Mouse (Mus musculus) hindbrain, embryonic 14.5 days (tissue): Measurements from ENCODE around the gene Gm9945. TPM values are rescaled to one million over a fixed set of nuclear protein-coding genes. Genes with fewer than 3 reads are reported as not detected.

Experiments
- ATAC-seq: fragments of 200-750 bp; cut with Nextera tagmentation; 2 replicates; pipeline ENCODE4 v1.8.0; 2017; ENCODE audit warnings: moderate number of reproducible peaks, mild to moderate bottlenecking, moderate TSS enrichment, moderate library complexity; ENCODE audit not compliant: low FRiP score
- DNase-seq: peaks from one replicate; pipeline ENCODE4 v3.0.0-alpha.2; 2015; ENCODE audit warnings: low spot score
- H3K27ac ChIP-seq: fragments of 300-500 bp; sonication (generic); 2 replicates; pipeline ENCODE4 v1.5.1; 2014; ENCODE audit warnings: mild to moderate bottlenecking, moderate library complexity
- H3K27me3 ChIP-seq: fragments of 300-500 bp; sonication (generic); 2 replicates; pipeline ENCODE4 v1.6.1; 2014; ENCODE audit warnings: mild to moderate bottlenecking, low read length, mixed read lengths; ENCODE audit not compliant: control insufficient read depth, insufficient read depth
- H3K36me3 ChIP-seq: fragments of 300-500 bp; sonication (generic); replicated peaks from 2 replicates; pipeline ENCODE4 v1.6.1; 2014; ENCODE audit not compliant: control insufficient read depth, insufficient read depth
- H3K4me1 ChIP-seq: fragments of 300-500 bp; sonication (generic); replicated peaks from 2 replicates; pipeline ENCODE4 v1.6.1; 2014; ENCODE audit warnings: antibody characterized with exemption, low read length, mixed read lengths; ENCODE audit not compliant: control insufficient read depth, insufficient read depth
- H3K4me2 ChIP-seq: fragments of 300-500 bp; sonication (generic); replicated peaks from 2 replicates; pipeline ENCODE4 v1.6.1; 2014; ENCODE audit warnings: mild to moderate bottlenecking, moderate library complexity
- H3K4me3 ChIP-seq: fragments of 300-500 bp; sonication (generic); replicated peaks from 2 replicates; pipeline ENCODE4 v1.5.1; 2014; ENCODE audit warnings: mild to moderate bottlenecking, low read length
- H3K9ac ChIP-seq: fragments of 300-500 bp; sonication (generic); 2 replicates; pipeline ENCODE4 v1.6.1; 2014
- H3K9me3 ChIP-seq: fragments of 300-500 bp; sonication (generic); 2 replicates; pipeline ENCODE4 v1.6.1; 2016; ENCODE audit warnings: low read length; ENCODE audit not compliant: control insufficient read depth
- WGBS: fragments of 180-500 bp; shearing (Covaris S2); extraction: QIAGEN DNeasy Blood & Tissue Kit; methylation state at CpG from one replicate; pipeline ENCODE4 v1.1.7; 2014; 5-methylcytosine and 5-hydroxymethylcytosine counted together
- polyA plus RNA-seq: library from polyadenylated mRNA; unstranded; fragments of >200 nt; fragmentation: Nextera tagmentation; extraction: Ambion mirVana; gene quantifications from 2 replicates; pipeline ENCODE4 v1.2.1, GENCODE M21; 2014

Gm9945 gene
- polyA plus RNA-seq, 1 experiment from 2014 or later, result 0.36 TPM

DNA sequence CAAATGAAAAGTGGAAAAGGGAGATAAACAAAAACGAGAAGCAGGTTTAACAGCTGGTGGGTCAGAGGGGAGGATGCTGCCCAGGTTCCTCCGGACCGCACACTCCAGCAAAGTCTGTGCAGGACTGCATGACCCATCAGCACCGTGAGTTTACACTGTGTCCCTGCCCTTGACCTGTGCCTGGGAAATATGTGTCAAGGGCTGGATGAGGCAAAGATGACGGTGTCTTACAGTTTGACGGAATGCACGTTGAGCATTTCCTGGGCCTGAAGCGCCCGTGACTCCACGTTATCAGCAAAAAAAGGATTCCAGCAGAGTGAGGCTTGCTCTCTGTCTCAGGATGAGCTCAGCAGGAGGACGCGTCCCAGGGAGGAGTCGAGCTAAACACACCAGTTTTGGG lies 34.4 kb upstream of the Gm9945 start:
- H3K27me3 ChIP-seq, result no peaks in the 10 kb centered on the region
- no peaks in the 10 kb centered on the region for H3K36me3 ChIP-seq
- no peak overlapping the region for H3K4me3 ChIP-seq
- no peak overlapping the region for H3K4me2 ChIP-seq
- H3K9ac ChIP-seq, result no peak overlapping the region
- no peak overlapping the region for H3K27ac ChIP-seq
- DNase-seq (no peak), ATAC-seq (no peak)
- 59% methylated on average over 13 of the region's 13 CpGs for WGBS
- no peaks in the 10 kb centered on the region for H3K4me1 ChIP-seq
- no peaks in the 10 kb centered on the region for H3K9me3 ChIP-seq

DNA sequence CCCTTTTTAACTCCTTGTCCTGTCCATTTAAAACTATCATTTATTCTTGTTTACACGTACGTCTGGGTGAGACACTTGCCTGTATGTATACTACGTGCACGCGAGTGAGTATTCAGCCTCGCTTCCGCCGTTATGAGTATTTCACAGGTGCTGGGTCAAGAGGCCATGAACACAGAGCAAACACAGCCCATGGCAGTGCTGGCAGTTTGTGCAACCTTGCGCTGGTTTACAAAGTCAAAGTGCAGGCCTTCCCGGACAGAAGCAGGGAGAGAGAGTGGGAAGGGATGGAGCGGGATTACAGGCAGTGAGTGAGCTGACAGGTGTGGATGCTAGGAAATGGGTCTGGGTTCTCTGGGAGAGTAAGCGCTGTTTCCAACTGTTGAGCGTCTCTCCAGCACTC lies 33.8 kb upstream of the Gm9945 start:
- Histone ChIP-seq H3K9ac (no peak overlapping the region), H3K36me3 (no peaks in the 10 kb centered on the region), H3K9me3 (no peaks in the 10 kb centered on the region), H3K27ac (no peak overlapping the region), H3K27me3 (no peaks in the 10 kb centered on the region), H3K4me1 (no peaks in the 10 kb centered on the region), H3K4me2 (no peak overlapping the region), H3K4me3 (no peak overlapping the region)
- no peak for ATAC-seq
- 87% methylated on average over 13 of the region's 13 CpGs for WGBS
- no peak for DNase-seq

DNA sequence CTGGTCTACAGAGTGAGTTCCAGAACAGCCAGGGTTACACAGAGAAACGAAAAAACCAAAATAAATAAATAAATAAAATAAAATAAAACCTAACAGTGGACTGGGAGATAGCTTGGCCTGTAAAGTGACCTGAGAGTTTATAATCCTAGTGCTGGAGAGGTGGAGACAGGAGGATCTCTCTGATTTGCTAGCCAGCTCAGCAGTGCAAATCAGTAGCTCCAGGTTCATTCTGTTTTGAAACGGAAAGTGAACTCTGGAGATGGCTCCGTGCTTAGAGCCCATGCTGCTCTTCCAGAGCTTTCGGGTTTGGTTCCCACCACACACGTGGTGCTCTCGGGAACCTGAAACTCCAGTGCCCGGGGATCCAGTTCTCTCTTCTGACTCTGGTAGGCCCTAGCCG lies 32.0 kb upstream of the Gm9945 start:
- H3K9me3 ChIP-seq, result no peaks in the 10 kb centered on the region
- DNase-seq (no peak), ATAC-seq (no peak)
- H3K36me3 ChIP-seq, result no peaks in the 10 kb centered on the region
- no peak overlapping the region for H3K4me2 ChIP-seq
- 87% methylated on average over 8 of the region's 8 CpGs for WGBS
- no peak overlapping the region for H3K9ac ChIP-seq
- H3K27me3 ChIP-seq, result no peaks in the 10 kb centered on the region
- no peaks in the 10 kb centered on the region for H3K4me1 ChIP-seq
- H3K27ac ChIP-seq, result no peak overlapping the region
- no peak overlapping the region for H3K4me3 ChIP-seq

DNA sequence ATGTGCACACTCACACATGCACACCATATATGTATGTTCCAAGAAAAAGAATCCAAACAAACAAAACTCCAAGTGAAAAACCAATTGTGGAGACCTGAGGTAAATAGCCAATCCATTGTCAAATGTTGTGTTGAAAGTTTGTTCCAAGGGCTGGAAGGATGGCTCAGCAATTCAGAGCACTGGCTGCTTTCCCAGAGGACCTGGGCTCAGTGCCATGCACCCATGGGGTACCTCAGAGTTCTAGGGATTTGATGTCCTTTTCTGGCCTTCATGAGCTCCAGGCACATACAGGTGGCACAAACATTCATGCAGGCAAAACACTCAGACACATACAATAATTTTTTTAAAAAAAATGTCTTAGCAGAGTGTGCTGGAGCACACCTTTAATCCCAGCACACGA lies 31.4 kb upstream of the Gm9945 start:
- H3K4me1 ChIP-seq, result no peaks in the 10 kb centered on the region
- H3K4me3 ChIP-seq, result no peak overlapping the region
- 92% methylated on average over 1 of the region's 1 CpGs for WGBS
- no peak overlapping the region for H3K4me2 ChIP-seq
- no peaks in the 10 kb centered on the region for H3K9me3 ChIP-seq
- no peaks in the 10 kb centered on the region for H3K36me3 ChIP-seq
- no peak for DNase-seq
- H3K27me3 ChIP-seq, result no peaks in the 10 kb centered on the region
- ATAC-seq, result no peak
- H3K27ac ChIP-seq, result no peak overlapping the region
- H3K9ac ChIP-seq, result no peak overlapping the region

DNA sequence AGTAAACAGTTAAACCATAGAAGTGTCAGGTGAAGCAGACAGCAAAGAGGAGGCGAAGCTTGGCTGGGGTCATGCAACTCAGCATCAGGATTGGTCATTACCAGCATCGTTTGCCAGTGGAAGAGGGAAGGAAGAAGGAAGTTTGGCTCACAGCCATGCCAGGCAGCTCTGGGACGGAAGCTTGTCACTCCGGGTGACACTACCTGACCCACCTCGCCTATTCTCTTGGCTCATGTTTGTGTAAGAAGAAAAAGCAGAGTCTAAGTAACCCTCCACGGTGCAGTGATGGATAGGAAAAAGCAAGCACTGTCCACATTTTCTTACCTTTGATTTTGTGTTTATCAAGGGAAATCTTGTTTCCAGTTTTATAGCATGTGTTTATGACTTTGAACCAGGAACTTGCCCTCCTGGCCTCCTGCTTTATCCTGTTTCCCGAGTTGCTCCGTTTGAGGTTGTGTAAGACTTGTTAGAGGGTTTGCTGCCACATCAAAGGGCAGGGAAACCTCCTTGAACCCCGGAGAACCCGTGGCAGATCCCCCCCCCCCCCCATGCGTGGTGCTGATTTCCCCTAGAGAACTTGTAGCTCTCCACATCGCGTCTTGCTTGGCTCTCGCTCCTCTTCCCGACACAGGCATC lies 29.8 kb upstream of the Gm9945 start:
- 0 out of 2 replicates have a peak, but pooled peaks cover 4% of the 10 kb centered on the region for H3K27me3 ChIP-seq
- no peaks in the 10 kb centered on the region for H3K4me1 ChIP-seq
- H3K4me2 ChIP-seq, result no peak overlapping the region
- 69% methylated on average over 15 of the region's 15 CpGs for WGBS
- ATAC-seq (no peak), DNase-seq (no peak)
- H3K9ac ChIP-seq, result no peak overlapping the region
- no peaks in the 10 kb centered on the region for H3K9me3 ChIP-seq
- no peak overlapping the region for H3K4me3 ChIP-seq
- H3K36me3 ChIP-seq, result no peaks in the 10 kb centered on the region
- H3K27ac ChIP-seq, result no peak overlapping the region

DNA sequence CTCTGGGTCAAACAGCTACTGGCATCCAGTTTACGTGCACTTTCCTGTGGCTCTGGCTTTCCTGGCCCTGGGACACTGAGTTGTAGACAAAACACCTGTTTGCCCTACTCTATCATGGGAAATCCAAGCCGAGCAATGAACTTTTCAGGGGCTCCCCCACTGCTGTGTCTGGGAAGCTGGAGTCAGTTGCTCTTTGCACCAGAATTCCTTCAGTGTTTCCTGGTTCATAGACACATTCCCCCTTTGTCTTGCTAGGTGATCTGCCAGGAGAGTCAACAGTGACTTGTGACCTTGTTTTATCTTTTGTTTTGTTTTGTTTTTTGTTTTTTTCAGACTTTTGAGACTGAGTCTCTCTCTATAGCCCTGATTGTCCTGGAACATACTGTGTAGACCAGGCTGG lies 28.6 kb upstream of the Gm9945 start:
- H3K9ac ChIP-seq, result no peak overlapping the region
- 72% methylated on average over 2 of the region's 2 CpGs for WGBS
- no peak overlapping the region for H3K4me2 ChIP-seq
- no peak overlapping the region for H3K27ac ChIP-seq
- no peaks in the 10 kb centered on the region for H3K4me1 ChIP-seq
- no peak for DNase-seq
- H3K27me3 ChIP-seq, result peaks cover 15% of the 10 kb centered on the region
- no peak for ATAC-seq
- no peak overlapping the region for H3K4me3 ChIP-seq
- H3K9me3 ChIP-seq, result no peaks in the 10 kb centered on the region
- no peaks in the 10 kb centered on the region for H3K36me3 ChIP-seq

DNA sequence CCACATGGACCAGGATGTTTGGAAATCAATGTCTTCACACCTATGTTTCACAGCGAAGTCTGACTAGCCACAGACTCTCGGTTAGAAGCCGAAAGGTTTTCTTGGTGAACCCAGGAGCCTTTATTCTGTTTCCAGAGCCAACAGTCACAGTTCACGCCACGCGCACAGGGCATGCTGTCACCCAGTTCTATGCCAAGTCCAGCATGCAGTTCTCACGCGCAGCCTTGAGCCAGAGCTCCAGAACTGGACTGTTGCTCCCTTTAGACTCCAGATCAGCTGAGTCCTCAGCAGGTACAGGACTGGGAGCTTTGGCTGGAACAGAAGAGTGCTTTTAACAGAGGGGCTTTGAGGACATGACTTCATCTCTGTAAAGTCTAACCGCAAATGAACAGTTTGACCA lies 27.6 kb upstream of the Gm9945 start:
- DNase-seq (no peak), ATAC-seq (no peak)
- Histone ChIP-seq H3K4me2 (no peak overlapping the region), H3K9ac (no peak overlapping the region), H3K36me3 (no peaks in the 10 kb centered on the region), H3K27ac (no peak overlapping the region), H3K27me3 (peaks cover 24% of the 10 kb centered on the region), H3K4me3 (no peak overlapping the region), H3K4me1 (peaks cover 3% of the 10 kb centered on the region; the same call in 1 of the 2 replicates), H3K9me3 (no peaks in the 10 kb centered on the region)
- WGBS, result 96% methylated on average over 9 of the region's 9 CpGs

DNA sequence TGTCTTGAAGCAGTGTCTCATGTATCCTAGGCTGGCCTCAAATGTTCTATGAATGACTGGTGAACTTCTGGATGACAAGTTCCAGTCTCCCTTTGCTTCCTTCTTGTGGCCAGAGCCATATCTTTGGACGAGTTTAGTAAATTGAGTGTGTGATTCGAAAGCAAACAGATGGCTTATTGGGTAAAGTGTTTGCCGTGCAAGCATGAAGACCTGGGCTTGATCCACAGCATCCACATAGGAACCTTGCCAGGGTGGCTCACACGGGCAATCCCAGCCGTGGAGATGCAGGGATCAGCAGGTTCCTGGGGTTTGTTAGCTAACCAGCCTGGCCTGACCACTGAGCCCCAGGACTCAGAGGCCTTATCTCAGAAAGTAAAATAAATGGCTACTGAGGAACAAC lies 26.9 kb upstream of the Gm9945 start:
- no peak for DNase-seq
- no peak overlapping the region for H3K9ac ChIP-seq
- 90% methylated on average over 5 of the region's 5 CpGs for WGBS

DNA sequence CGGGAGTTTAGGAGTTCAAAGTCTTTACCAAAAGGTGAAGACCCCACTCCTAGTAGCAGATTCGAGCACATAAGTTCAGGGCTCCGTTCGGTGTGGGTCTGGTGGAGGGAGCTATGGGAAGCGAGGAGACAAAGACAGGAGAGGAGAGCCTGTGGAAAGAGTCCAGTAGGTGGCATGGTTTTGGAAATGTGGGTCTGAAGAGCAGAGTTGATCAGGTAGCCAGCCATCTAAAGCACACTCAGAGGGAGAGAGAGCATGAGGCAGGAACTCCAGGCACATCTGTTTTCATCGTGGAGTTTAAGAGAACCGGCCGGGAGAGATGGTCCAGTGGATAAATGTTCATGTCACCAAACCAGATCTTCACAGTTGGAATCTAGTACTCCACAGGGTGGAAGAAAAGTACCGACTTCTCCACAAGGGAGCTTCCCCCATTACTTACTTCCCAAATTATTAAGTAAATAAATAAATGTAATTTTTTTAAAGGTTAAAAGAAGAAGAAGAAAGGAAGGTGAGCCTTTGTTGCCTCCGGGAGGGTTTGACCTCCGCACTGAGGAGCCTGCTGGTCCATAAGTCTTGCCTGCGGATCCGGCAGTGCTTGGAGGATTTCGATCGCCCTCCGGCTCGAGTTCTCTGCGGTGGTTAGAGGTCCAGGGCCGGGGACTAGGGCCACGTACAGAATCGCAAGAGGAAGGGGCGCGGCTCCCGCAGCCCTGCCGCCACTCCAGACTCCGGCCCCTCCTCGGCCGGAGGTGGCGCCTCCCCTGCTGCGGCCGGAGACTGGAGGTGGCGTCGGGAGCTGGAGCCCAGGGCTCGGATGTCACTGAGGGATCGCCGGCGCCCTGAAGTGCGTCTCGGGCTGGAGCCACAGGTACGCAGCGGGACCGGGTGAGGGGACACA lies 23.2 kb upstream of the Gm9945 start, which contains the start of the genes Gm10447 and Shroom1:
TSS of gene Gm10447 (minus strand) at position 637 of the 898 bp plus-strand sequence.
TSS of gene Shroom1 (plus strand) at position 732 of the 898 bp plus-strand sequence.
- peaks cover 59% of the 10 kb centered on the region for H3K27me3 ChIP-seq
- ATAC-seq, result peak; percentile 31; the same call in 1 of the 2 replicates

More for the DNA sequence above, 26.9 kb upstream of the Gm9945 start:
- H3K9me3 ChIP-seq, result no peaks in the 10 kb centered on the region
- peaks cover 3% of the 10 kb centered on the region; the same call in 1 of the 2 replicates for H3K4me1 ChIP-seq
- no peak overlapping the region for H3K4me3 ChIP-seq
- no peak overlapping the region for H3K4me2 ChIP-seq
- H3K27me3 ChIP-seq, result peaks cover 31% of the 10 kb centered on the region
- no peak overlapping the region for H3K27ac ChIP-seq
- no peak for ATAC-seq
- no peaks in the 10 kb centered on the region for H3K36me3 ChIP-seq

More for the DNA sequence above, 23.2 kb upstream of the Gm9945 start, which contains the start of the genes Gm10447 and Shroom1:
- WGBS, result 5% methylated on average over 42 of the region's 42 CpGs
- DNase-seq, result no peak
- H3K9ac ChIP-seq, result peak within 1 kb of the TSS; percentile 45
- H3K4me1 ChIP-seq, result peaks cover 3% of the 10 kb centered on the region; the same call in 1 of the 2 replicates
- no peaks in the 10 kb centered on the region for H3K36me3 ChIP-seq
- H3K27ac ChIP-seq, result no peak within 1 kb of the TSS
- H3K9me3 ChIP-seq, result no peaks in the 10 kb centered on the region
- peak within 1 kb of the TSS; percentile 35 for H3K4me3 ChIP-seq
- peak within 1 kb of the TSS; percentile 60 for H3K4me2 ChIP-seq
